Mouse (Mus musculus): ENCODE measurements around the gene Akap13. TPM values are rescaled to one million over a fixed set of nuclear protein-coding genes. Genes with fewer than 3 reads are reported as not detected.

The Akap13 gene
- total RNA-seq, 1 experiment, result 24.6 TPM

DNA sequence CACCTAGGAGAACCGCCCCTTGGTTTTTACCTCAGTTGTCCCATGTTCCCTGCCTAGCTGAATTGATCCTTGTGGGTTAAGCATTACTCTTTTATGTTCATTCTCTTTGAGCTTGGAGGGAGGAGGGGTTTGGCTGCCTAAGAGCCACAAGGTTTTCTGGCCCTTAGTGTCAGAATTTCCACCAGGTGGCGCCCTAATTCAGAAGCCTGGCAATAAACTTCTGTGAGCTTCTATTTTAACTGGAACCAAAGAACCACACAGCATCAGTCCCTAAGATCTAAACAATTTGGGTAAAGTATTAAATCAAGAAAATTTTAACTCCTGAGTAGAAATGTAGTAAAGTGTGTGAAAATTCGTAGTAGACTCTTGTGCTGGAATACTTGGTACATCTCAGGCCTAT lies 184.2 kb downstream of the Akap13 start:
- in situ Hi-C loops (cut with MboI; ENCODE audit: low sequenced_read_pairs in 2 of 2, unreplicated experiment in 2 of 2), result no loop called here
- TF ChIP-seq HCFC1 (IDR thresholded peaks at IDR 0.05; ENCODE audit: borderline replicate concordance, insufficient read depth, low read length), result no peak
- no peak for TF ChIP-seq ZNF384 (IDR thresholded peaks at IDR 0.05; ENCODE audit: low read depth, low read length)
- TF ChIP-seq CHD2 (IDR thresholded peaks at IDR 0.05; ENCODE audit: low read depth, low read length), result no peak
- no peak for TF ChIP-seq ZC3H11A (IDR thresholded peaks at IDR 0.05; ENCODE audit: borderline replicate concordance, low read depth, low read length)
- no peak for TF ChIP-seq MAFK (IDR thresholded peaks at IDR 0.05; ENCODE audit: insufficient read depth, low read depth, low read length)
- Histone ChIP-seq H3K9ac (ENCODE audit: insufficient read depth, low read depth, low read length, poor library complexity, severe bottlenecking) (no peak overlapping the region), H3K36me3 (ENCODE audit: control insufficient read depth, insufficient read depth, low read length, poor library complexity, severe bottlenecking) (no peaks in the 10 kb centered on the region), H3K27ac (ENCODE audit: insufficient read depth, low read depth, low read length, poor library complexity, severe bottlenecking) (no peak overlapping the region), H3K4me3 (ENCODE audit: insufficient read depth in 1 of 2, low read depth in 1 of 2, low read length in 2 of 2, poor library complexity in 1 of 2, severe bottlenecking in 1 of 2) (no peak overlapping the region), H3K9me3 (ENCODE audit: control insufficient read depth, insufficient read depth, low read depth, low read length) (no peaks in the 10 kb centered on the region), H3K4me1 (ENCODE audit: control insufficient read depth in 2 of 2, insufficient read depth in 2 of 2, low read length in 2 of 2, poor library complexity in 1 of 2) (peaks cover 4 to 8% of the 10 kb centered on the region in 2 experiments)
- peak; percentile 65 for DNase-seq (ENCODE audit: low read depth, low spot score)

DNA sequence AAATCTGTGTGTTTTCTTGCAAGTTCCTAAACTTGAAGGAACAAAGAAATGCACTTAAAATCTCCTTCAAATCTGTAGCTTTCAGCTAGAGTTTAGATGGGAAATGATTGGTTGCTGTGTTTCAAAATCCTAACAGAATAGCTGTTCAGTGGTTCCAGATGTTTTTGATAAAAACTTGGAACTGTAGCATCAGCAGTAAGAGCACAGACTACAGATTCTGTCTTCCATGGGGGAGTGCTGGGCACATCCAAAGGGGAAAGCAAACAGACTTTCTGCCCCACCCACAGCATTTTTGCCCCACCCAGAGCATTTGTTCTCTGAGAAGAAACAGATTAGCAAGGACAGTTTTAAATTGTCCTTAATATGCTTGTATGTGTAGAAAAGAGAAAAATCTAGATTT lies 184.7 kb downstream of the Akap13 start:
- in situ Hi-C loops (cut with MboI; ENCODE audit: low sequenced_read_pairs in 2 of 2, unreplicated experiment in 2 of 2), result no loop called here
- H3K36me3 ChIP-seq (ENCODE audit: control insufficient read depth, insufficient read depth, low read length, poor library complexity, severe bottlenecking), result no peaks in the 10 kb centered on the region
- peaks cover 4 to 9% of the 10 kb centered on the region in 2 experiments for H3K4me1 ChIP-seq (ENCODE audit: control insufficient read depth in 2 of 2, insufficient read depth in 2 of 2, low read length in 2 of 2, poor library complexity in 1 of 2)
- TF ChIP-seq ZNF384 (IDR thresholded peaks at IDR 0.05; ENCODE audit: low read depth, low read length) (no peak), HCFC1 (IDR thresholded peaks at IDR 0.05; ENCODE audit: borderline replicate concordance, insufficient read depth, low read length) (no peak), ZC3H11A (IDR thresholded peaks at IDR 0.05; ENCODE audit: borderline replicate concordance, low read depth, low read length) (no peak), MAFK (IDR thresholded peaks at IDR 0.05; ENCODE audit: insufficient read depth, low read depth, low read length) (no peak)
- no peak overlapping the region for H3K4me3 ChIP-seq (ENCODE audit: insufficient read depth in 1 of 2, low read depth in 1 of 2, low read length in 2 of 2, poor library complexity in 1 of 2, severe bottlenecking in 1 of 2)
- H3K27ac ChIP-seq (ENCODE audit: insufficient read depth, low read depth, low read length, poor library complexity, severe bottlenecking), result no peak overlapping the region
- no peak for DNase-seq (ENCODE audit: low read depth, low spot score)
- no peaks in the 10 kb centered on the region for H3K9me3 ChIP-seq (ENCODE audit: control insufficient read depth, insufficient read depth, low read depth, low read length)
- H3K9ac ChIP-seq (ENCODE audit: insufficient read depth, low read depth, low read length, poor library complexity, severe bottlenecking), result no peak overlapping the region

DNA sequence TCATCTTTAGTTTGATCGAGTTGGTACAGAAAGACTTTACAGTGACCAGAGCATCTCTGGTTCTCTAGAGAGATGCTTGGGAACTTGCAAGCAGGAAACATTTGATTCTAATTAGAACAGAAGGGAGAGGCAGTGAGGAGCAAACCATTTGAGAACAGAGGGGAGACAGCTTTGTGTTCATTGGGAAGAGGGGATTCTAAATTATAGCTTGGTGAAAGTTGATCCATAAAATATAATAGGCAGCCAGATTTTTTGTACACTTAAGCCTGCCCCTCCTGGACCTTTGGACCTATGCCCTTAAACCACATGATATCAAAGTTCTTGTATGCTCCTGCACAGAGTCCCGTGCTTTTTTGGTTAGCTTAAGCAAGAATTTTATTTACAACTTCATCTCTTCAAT lies 185.3 kb downstream of the Akap13 start:
- no peaks in the 10 kb centered on the region for H3K36me3 ChIP-seq (ENCODE audit: control insufficient read depth, insufficient read depth, low read length, poor library complexity, severe bottlenecking)
- in situ Hi-C loops (cut with MboI; ENCODE audit: low sequenced_read_pairs in 2 of 2, unreplicated experiment in 2 of 2), result no loop called here
- peaks cover 4 to 9% of the 10 kb centered on the region in 2 experiments for H3K4me1 ChIP-seq (ENCODE audit: control insufficient read depth in 2 of 2, insufficient read depth in 2 of 2, low read length in 2 of 2, poor library complexity in 1 of 2)
- no peak overlapping the region for H3K27ac ChIP-seq (ENCODE audit: insufficient read depth, low read depth, low read length, poor library complexity, severe bottlenecking)
- no peak overlapping the region for H3K9ac ChIP-seq (ENCODE audit: insufficient read depth, low read depth, low read length, poor library complexity, severe bottlenecking)
- H3K4me3 ChIP-seq (ENCODE audit: insufficient read depth in 1 of 2, low read depth in 1 of 2, low read length in 2 of 2, poor library complexity in 1 of 2, severe bottlenecking in 1 of 2), result no peak overlapping the region
- TF ChIP-seq CHD2 (IDR thresholded peaks at IDR 0.05; ENCODE audit: low read depth, low read length) (no peak), ZNF384 (IDR thresholded peaks at IDR 0.05; ENCODE audit: low read depth, low read length) (no peak), ZC3H11A (IDR thresholded peaks at IDR 0.05; ENCODE audit: borderline replicate concordance, low read depth, low read length) (no peak), MAFK (IDR thresholded peaks at IDR 0.05; ENCODE audit: insufficient read depth, low read depth, low read length) (no peak), HCFC1 (IDR thresholded peaks at IDR 0.05; ENCODE audit: borderline replicate concordance, insufficient read depth, low read length) (no peak)
- H3K9me3 ChIP-seq (ENCODE audit: control insufficient read depth, insufficient read depth, low read depth, low read length), result no peaks in the 10 kb centered on the region
- no peak for DNase-seq (ENCODE audit: low read depth, low spot score)

DNA sequence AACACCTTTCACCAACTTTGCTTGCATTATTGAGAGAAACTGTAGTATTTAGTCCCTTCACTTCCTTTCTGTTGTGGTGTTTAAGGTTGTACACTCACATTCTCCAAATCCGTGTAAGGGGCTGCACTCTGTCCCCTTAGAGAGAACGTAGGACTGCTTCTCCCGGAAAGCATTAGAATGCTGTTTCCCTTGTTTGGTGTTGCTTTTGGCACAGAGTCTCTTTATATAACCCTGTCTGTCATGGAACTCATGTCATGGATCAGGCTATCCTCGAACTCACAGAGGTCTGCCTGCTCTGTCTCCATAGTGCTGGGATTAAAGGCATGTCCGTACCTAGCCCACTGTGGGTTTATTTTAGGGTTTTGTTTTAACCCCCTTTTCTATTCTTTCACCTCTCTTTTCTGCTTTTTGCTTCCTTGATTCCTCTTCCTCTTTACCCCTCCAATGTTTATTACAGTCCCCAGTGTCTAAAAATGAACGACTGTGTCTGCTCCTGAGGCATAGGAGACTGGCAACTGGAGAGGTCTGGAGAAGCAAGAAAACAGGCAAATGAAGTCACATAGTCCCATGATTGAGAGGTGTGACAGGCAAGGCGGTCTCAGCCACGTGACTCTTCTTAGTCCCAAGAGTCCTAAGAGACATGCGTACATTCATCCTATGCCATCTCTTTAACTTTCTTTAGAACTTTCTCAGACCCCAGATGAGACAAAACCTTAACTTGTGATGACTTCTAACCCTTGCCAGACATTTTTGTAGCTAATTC lies 186.3 kb downstream of the Akap13 start:
- H3K9me3 ChIP-seq (ENCODE audit: control insufficient read depth, insufficient read depth, low read depth, low read length), result no peaks in the 10 kb centered on the region
- DNase-seq (ENCODE audit: low read depth, low spot score), result no peak
- no peak for TF ChIP-seq ZNF384 (IDR thresholded peaks at IDR 0.05; ENCODE audit: low read depth, low read length)
- no peak overlapping the region for H3K4me3 ChIP-seq (ENCODE audit: insufficient read depth in 1 of 2, low read depth in 1 of 2, low read length in 2 of 2, poor library complexity in 1 of 2, severe bottlenecking in 1 of 2)
- no peak overlapping the region for H3K9ac ChIP-seq (ENCODE audit: insufficient read depth, low read depth, low read length, poor library complexity, severe bottlenecking)
- peaks cover 4 to 9% of the 10 kb centered on the region in 2 experiments for H3K4me1 ChIP-seq (ENCODE audit: control insufficient read depth in 2 of 2, insufficient read depth in 2 of 2, low read length in 2 of 2, poor library complexity in 1 of 2)
- in situ Hi-C loops (cut with MboI; ENCODE audit: low sequenced_read_pairs in 2 of 2, unreplicated experiment in 2 of 2), result no loop called here
- H3K27ac ChIP-seq (ENCODE audit: insufficient read depth, low read depth, low read length, poor library complexity, severe bottlenecking), result no peak overlapping the region
- H3K36me3 ChIP-seq (ENCODE audit: control insufficient read depth, insufficient read depth, low read length, poor library complexity, severe bottlenecking), result no peaks in the 10 kb centered on the region
